Mouse (Mus musculus): ENCODE results near the gene Rft1. TPM values are rescaled to one million over a fixed set of nuclear protein-coding genes. Genes with fewer than 3 reads are reported as not detected.
A peak's percentile ranks its signal among the peaks of the same experiment; 100 is the strongest.

The Rft1 gene
- polyA plus RNA-seq, 1 experiment, result 13.2 TPM

- no peak overlapping the region for H3K4me3 ChIP-seq (ENCODE audit: insufficient read depth, low read length)
- no peaks in the 10 kb centered on the region for H3K4me1 ChIP-seq (ENCODE audit: control insufficient read depth, insufficient read depth, low read length)
- H3K27ac ChIP-seq (ENCODE audit: insufficient read depth, low read length), result no peak overlapping the region
- TF ChIP-seq CTCF (IDR thresholded peaks at IDR 0.05; ENCODE audit: extremely low read depth, insufficient read depth, low read length) (no peak), POLR2A (IDR thresholded peaks at IDR 0.05; ENCODE audit: extremely low read depth, insufficient read depth, low read length) (no peak)
Measured at GRCm38 (mm10) chr14:30638686-30639085, 15.5 kb upstream of the Rft1 start.

GRCm38 (mm10) chr14:30641748-30642147 is 12.4 kb upstream of the Rft1 start:
- H3K27ac ChIP-seq (ENCODE audit: insufficient read depth, low read length), result no peak overlapping the region
- TF ChIP-seq CTCF (IDR thresholded peaks at IDR 0.05; ENCODE audit: extremely low read depth, insufficient read depth, low read length) (no peak), POLR2A (IDR thresholded peaks at IDR 0.05; ENCODE audit: extremely low read depth, insufficient read depth, low read length) (no peak)

GRCm38 (mm10) chr14:30644026-30644425 is 10.1 kb upstream of the Rft1 start:
- no peak overlapping the region for H3K27ac ChIP-seq (ENCODE audit: insufficient read depth, low read length)
- no peaks in the 10 kb centered on the region for H3K4me1 ChIP-seq (ENCODE audit: control insufficient read depth, insufficient read depth, low read length)
- H3K4me3 ChIP-seq (ENCODE audit: insufficient read depth, low read length), result no peak overlapping the region
- TF ChIP-seq POLR2A (IDR thresholded peaks at IDR 0.05; ENCODE audit: extremely low read depth, insufficient read depth, low read length) (no peak), CTCF (IDR thresholded peaks at IDR 0.05; ENCODE audit: extremely low read depth, insufficient read depth, low read length) (no peak)

More at GRCm38 (mm10) chr14:30641748-30642147, 12.4 kb upstream of the Rft1 start:
- no peak overlapping the region for H3K4me3 ChIP-seq (ENCODE audit: insufficient read depth, low read length)
- no peaks in the 10 kb centered on the region for H3K4me1 ChIP-seq (ENCODE audit: control insufficient read depth, insufficient read depth, low read length)

GRCm38 (mm10) chr14:30645066-30645465 is 9.1 kb upstream of the Rft1 start:
- TF ChIP-seq CTCF (IDR thresholded peaks at IDR 0.05; ENCODE audit: extremely low read depth, insufficient read depth, low read length) (no peak), POLR2A (IDR thresholded peaks at IDR 0.05; ENCODE audit: extremely low read depth, insufficient read depth, low read length) (no peak)
- Histone ChIP-seq H3K27ac (ENCODE audit: insufficient read depth, low read length) (no peak overlapping the region), H3K4me1 (ENCODE audit: control insufficient read depth, insufficient read depth, low read length) (no peaks in the 10 kb centered on the region), H3K4me3 (ENCODE audit: insufficient read depth, low read length) (no peak overlapping the region)

DNA sequence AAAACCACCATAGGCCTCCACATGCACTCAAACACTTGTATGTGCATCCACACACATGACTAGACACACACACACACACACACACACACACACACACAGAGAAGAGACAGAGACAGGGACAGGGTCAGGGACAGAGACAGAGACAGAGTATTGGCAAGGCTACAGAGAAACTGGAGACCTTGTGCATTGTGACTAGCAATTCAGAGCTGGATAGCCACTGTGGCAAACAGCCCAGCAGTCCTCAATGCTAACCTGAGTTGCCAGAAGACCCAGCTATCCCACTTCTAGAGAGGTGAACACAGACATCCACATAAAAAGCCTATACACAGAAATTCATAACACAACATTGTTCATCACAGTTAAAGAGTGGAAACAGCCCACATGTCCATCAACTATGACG is 7.7 kb upstream of the Rft1 start:
- no peak for TF ChIP-seq CTCF (IDR thresholded peaks at IDR 0.05; ENCODE audit: extremely low read depth, insufficient read depth, low read length)
- no peak for TF ChIP-seq POLR2A (IDR thresholded peaks at IDR 0.05; ENCODE audit: extremely low read depth, insufficient read depth, low read length)
- Histone ChIP-seq H3K27ac (ENCODE audit: insufficient read depth, low read length) (no peak overlapping the region), H3K4me1 (ENCODE audit: control insufficient read depth, insufficient read depth, low read length) (no peaks in the 10 kb centered on the region), H3K4me3 (ENCODE audit: insufficient read depth, low read length) (no peak overlapping the region)

DNA sequence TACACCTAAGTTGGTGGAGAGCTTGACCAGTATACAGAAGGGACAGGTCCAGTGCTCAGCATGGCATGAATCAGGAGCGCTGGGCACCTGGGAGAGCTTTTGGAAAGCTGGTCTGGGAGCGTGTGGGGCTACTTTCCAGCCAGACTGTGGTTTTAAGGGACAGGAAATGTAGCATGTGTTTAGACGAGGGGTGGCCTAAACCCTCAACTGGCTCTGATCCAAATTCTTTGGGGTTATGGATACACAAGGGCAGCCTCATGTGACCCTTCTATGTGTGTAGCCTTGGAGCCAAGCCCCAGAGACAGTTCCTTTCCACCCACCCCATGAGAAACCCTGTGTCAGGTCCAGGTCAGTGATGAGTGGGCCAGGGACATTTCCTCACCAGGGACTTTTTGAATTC is 5.7 kb upstream of the Rft1 start:
- TF ChIP-seq CTCF (IDR thresholded peaks at IDR 0.05; ENCODE audit: extremely low read depth, insufficient read depth, low read length) (no peak), POLR2A (IDR thresholded peaks at IDR 0.05; ENCODE audit: extremely low read depth, insufficient read depth, low read length) (no peak)
- H3K27ac ChIP-seq (ENCODE audit: insufficient read depth, low read length), result no peak overlapping the region
- H3K4me3 ChIP-seq (ENCODE audit: insufficient read depth, low read length), result no peak overlapping the region
- H3K4me1 ChIP-seq (ENCODE audit: control insufficient read depth, insufficient read depth, low read length), result no peaks in the 10 kb centered on the region

GRCm38 (mm10) chr14:30649745-30650144 is 4.4 kb upstream of the Rft1 start:
- TF ChIP-seq POLR2A (IDR thresholded peaks at IDR 0.05; ENCODE audit: extremely low read depth, insufficient read depth, low read length) (no peak), CTCF (IDR thresholded peaks at IDR 0.05; ENCODE audit: extremely low read depth, insufficient read depth, low read length) (no peak)
- no peak overlapping the region for H3K4me3 ChIP-seq (ENCODE audit: insufficient read depth, low read length)
- H3K27ac ChIP-seq (ENCODE audit: insufficient read depth, low read length), result no peak overlapping the region
- H3K4me1 ChIP-seq (ENCODE audit: control insufficient read depth, insufficient read depth, low read length), result no peaks in the 10 kb centered on the region

DNA sequence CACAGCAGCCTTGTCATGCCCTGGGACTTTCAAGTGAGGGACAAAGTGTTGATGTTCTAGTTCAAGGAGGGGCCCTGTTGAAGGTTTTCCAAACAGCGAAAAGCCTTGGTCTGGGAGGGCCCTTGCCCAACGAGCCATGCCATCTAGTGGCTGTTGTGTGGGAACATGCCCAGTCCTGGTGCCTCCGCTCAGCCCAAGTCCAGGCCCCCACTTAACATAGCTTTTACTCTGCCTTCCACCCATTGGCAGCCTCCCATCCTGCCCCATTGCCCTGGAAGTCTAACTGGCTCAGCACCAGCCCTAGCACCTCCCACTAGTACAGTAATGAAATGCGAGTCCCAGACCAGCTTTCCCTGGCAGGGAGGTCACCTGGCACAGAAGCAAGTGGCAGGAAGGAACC is 3.2 kb upstream of the Rft1 start:
- Histone ChIP-seq H3K4me3 (ENCODE audit: insufficient read depth, low read length) (no peak overlapping the region), H3K27ac (ENCODE audit: insufficient read depth, low read length) (no peak overlapping the region), H3K4me1 (ENCODE audit: control insufficient read depth, insufficient read depth, low read length) (no peaks in the 10 kb centered on the region)
- TF ChIP-seq CTCF (IDR thresholded peaks at IDR 0.05; ENCODE audit: extremely low read depth, insufficient read depth, low read length) (peak; percentile 40; the same call in 1 of the 2 replicates), POLR2A (IDR thresholded peaks at IDR 0.05; ENCODE audit: extremely low read depth, insufficient read depth, low read length) (no peak)

GRCm38 (mm10) chr14:30654691-30655228 is 600 bp downstream of the Rft1 start:
- no peak for TF ChIP-seq POLR2A (IDR thresholded peaks at IDR 0.05; ENCODE audit: extremely low read depth, insufficient read depth, low read length)
- no peak for TF ChIP-seq CTCF (IDR thresholded peaks at IDR 0.05; ENCODE audit: extremely low read depth, insufficient read depth, low read length)
- peak overlapping the region; percentile 59 for H3K4me3 ChIP-seq (ENCODE audit: insufficient read depth, low read length)
- H3K4me1 ChIP-seq (ENCODE audit: control insufficient read depth, insufficient read depth, low read length), result no peaks in the 10 kb centered on the region
- H3K27ac ChIP-seq (ENCODE audit: insufficient read depth, low read length), result no peak overlapping the region

DNA sequence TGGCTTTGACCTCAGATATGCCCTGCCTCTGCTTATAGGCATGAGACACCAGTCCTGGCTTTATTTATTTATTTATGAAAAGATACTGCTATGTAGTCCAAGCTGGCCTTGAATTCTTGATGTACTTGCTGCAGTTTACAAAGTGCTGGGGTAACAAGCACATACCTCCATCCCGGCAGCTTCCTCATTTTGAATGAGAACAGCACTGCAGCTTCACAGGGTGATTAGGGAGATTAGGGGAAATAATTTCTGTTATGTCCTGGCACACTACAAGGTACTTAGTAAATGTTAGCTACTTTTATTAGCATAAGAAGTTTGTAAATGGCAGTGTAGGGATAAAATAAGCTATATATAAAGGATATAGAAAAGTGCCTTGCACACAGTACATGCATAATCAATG is 1.4 kb downstream of the Rft1 start:
- Histone ChIP-seq H3K27ac (ENCODE audit: insufficient read depth, low read length) (no peak overlapping the region), H3K4me1 (ENCODE audit: control insufficient read depth, insufficient read depth, low read length) (no peaks in the 10 kb centered on the region), H3K4me3 (ENCODE audit: insufficient read depth, low read length) (no peak overlapping the region)
- TF ChIP-seq POLR2A (IDR thresholded peaks at IDR 0.05; ENCODE audit: extremely low read depth, insufficient read depth, low read length) (no peak), CTCF (IDR thresholded peaks at IDR 0.05; ENCODE audit: extremely low read depth, insufficient read depth, low read length) (no peak)

All from cortical plate, adult 2 months (tissue).